Mouse (Mus musculus) cerebellum, postnatal 4 days (tissue): ENCODE measurements around the gene AC170998.1.
"Not testable (repeated sequence)": the region's sequence is repeated elsewhere in the genome, so short reads cannot be mapped to it uniquely, and the experiment has no call there.

Source experiments
- DNase-seq, 2 experiments: peaks; one replicate each; pipeline ENCODE4 v3.0.0; 2022; ENCODE audit warnings: low spot score in 2 of 2, mixed read lengths in 1 of 2

Gene AC170998.1

GRCm38 (mm10) chr17:28760736-28761312 is 34.9 kb downstream of the AC170998.1 start:
- no peak for DNase-seq

DNA sequence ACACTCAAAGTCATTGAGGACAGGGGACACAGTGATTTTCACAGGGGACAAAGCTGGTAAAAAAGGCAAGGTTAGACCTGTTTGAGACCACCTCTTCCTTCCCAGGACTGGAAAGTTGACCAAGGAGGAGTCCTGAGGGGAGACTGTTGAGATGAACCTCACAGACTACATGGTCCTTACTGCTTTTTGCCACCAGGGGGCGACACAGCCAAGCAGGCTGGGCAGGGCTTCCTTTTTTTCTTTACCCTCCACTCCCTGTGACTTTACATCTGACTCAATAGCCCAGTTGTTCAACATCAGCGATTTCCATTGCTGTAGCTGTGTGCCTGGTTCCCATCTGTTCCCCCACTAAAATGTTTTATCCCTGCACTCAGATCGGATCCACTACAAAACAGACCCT is 36.0 kb downstream of the AC170998.1 start:
- peak; percentile 69 to 77 for DNase-seq

DNA sequence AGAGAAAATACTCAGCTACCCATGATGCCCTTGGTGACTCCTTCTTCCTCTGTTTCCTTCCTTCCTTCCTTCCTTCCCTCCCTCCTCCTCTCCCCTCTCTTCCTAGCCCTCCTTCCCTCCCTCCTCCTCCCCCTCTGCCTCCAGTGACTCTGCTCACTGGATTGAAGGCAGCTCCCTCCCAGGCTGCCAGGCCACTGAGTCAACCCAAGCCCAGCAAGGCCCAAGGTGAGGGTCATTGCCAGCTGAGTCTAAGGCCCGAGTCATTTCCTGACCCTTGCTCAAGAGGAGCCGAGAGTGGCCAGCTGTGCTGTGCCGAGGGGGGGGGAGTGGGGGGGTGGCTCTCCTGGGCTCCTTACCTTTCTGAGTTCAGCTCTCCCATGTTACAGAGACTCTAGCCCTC is 40.3 kb downstream of the AC170998.1 start:
- no peak for DNase-seq

GRCm38 (mm10) chr17:28766781-28767515 is 41.1 kb downstream of the AC170998.1 start:
- DNase-seq: no peak

GRCm38 (mm10) chr17:28769121-28769874 is 43.4 kb downstream of the AC170998.1 start, which contains the start of gene Mapk13:
Mapk13 (plus strand) TSS chr17:28769297.
- no peak for DNase-seq

DNA sequence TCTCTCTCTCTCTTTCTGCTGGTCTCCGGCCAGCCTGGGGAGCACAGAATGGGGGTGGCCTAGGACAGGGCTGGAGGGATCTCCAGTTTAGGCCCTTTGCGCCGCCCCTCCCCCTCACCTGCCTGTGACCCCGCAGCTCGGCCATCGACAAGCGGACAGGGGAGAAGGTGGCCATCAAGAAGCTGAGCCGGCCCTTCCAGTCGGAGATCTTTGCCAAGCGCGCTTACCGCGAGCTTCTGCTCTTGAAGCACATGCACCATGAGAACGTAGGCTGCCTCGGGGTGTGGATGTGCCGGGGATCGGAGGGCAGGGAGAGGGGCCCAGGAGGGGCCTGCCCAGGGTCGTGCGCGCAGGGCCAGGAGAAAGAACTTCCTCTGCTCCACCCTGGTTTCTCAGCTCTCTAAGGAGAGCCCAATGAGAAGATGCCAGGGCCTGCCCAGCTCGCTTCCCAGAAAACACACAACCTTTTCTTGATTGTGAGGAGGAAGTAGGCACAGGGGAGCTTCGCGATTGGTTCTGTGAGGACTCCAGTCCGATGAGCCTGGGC is 44.1 kb downstream of the AC170998.1 start:
- no peak for DNase-seq

DNA sequence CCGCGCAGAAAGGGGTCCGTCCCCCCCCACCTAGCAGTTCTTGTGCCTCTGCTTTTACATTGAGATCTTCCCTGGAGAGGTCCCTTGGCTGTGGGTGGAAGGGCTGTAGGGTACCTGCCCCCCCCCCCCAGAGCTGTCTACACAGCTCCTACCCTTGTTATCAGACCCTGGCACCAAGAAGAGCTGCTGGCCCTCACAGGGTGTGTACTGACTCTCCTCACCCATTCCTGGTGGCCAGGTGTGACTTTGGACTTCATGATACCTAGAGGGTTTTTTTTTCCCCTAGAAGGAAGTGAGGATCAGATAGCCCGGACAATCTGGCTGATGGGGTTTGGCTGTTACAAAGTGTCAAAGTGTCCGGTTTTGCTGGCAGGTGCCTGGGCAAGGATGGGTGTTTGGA is 45.4 kb downstream of the AC170998.1 start:
- DNase-seq: no peak

- not testable (repeated sequence) for DNase-seq
Observed at GRCm38 (mm10) chr17:28774303-28774702, 48.4 kb downstream of the AC170998.1 start.

- DNase-seq: no peak
Observed at GRCm38 (mm10) chr17:28775161-28775560, 49.3 kb downstream of the AC170998.1 start.
